Mouse (Mus musculus) C2C12 (cell line): Measurements from ENCODE around the gene Rere. TPM values are rescaled to one million over a fixed set of nuclear protein-coding genes. Genes with fewer than 3 reads are reported as not detected.

Source experiments
- H3K27me3 ChIP-seq: one replicate; pipeline ENCODE4 v1.6.1; 2011; ENCODE audit not compliant: control insufficient read depth, insufficient read depth, insufficient read length
- H3K36me3 ChIP-seq: one replicate; pipeline ENCODE4 v1.6.1; 2011; ENCODE audit not compliant: control insufficient read depth, insufficient read depth
- H3K4me3 ChIP-seq: one replicate; pipeline ENCODE4 v1.5.1; 2011; ENCODE audit warnings: mild to moderate bottlenecking, control low read depth; ENCODE audit not compliant: poor library complexity, insufficient read depth, severe bottlenecking
- H3K79me2 ChIP-seq: one replicate; pipeline ENCODE4 v1.6.1; 2011; ENCODE audit not compliant: control insufficient read depth, insufficient read depth
- H3K79me3 ChIP-seq: one replicate; pipeline ENCODE4 v1.6.1; 2011; ENCODE audit warnings: low read depth, control low read depth
- H3ac ChIP-seq: one replicate; pipeline ENCODE3; 2011; ENCODE audit warnings: low read depth; ENCODE audit not compliant: control insufficient read depth, insufficient read length
- CEBPB ChIP-seq: IDR thresholded peaks from one replicate; pipeline ENCODE4 v1.6.1; 2011; ENCODE audit warnings: low read depth, mild to moderate bottlenecking, control low read depth, moderate library complexity
- CTCF ChIP-seq: IDR thresholded peaks from one replicate; pipeline ENCODE4 v1.5.1; 2011; ENCODE audit not compliant: control insufficient read depth, insufficient read depth, insufficient read length
- FOSL1 ChIP-seq: IDR thresholded peaks from one replicate; pipeline ENCODE4 v1.8.0; 2011; ENCODE audit warnings: mild to moderate bottlenecking, low read length; ENCODE audit not compliant: poor library complexity, insufficient read depth, severe bottlenecking
- MAX ChIP-seq: IDR thresholded peaks from one replicate; pipeline ENCODE4 v1.6.1; 2011; ENCODE audit warnings: mild to moderate bottlenecking, control low read depth
- MYOD1 ChIP-seq: IDR thresholded peaks from one replicate; pipeline ENCODE4 v1.6.1; 2011; ENCODE audit warnings: low read depth; ENCODE audit not compliant: control insufficient read depth, insufficient read length
- MYOG ChIP-seq: IDR thresholded peaks from one replicate; pipeline ENCODE4 v1.6.1; 2011; ENCODE audit not compliant: control insufficient read depth, insufficient read length; ENCODE audit errors: extremely low read depth
- USF1 ChIP-seq: IDR thresholded peaks from one replicate; pipeline ENCODE4 v1.6.1; 2011; ENCODE audit warnings: low read depth, mild to moderate bottlenecking, control low read depth, moderate library complexity
- polyA plus RNA-seq: library from polyadenylated mRNA; unstranded; fragments of >200 nt; fragmentation: generic; extraction: Trizol; gene quantifications from one replicate; pipeline ENCODE4 v1.2.1, GENCODE M21; 2012; ENCODE audit warnings: missing spikeins

Rere gene
- polyA plus RNA-seq, 1 experiment: 27.1 TPM

DNA sequence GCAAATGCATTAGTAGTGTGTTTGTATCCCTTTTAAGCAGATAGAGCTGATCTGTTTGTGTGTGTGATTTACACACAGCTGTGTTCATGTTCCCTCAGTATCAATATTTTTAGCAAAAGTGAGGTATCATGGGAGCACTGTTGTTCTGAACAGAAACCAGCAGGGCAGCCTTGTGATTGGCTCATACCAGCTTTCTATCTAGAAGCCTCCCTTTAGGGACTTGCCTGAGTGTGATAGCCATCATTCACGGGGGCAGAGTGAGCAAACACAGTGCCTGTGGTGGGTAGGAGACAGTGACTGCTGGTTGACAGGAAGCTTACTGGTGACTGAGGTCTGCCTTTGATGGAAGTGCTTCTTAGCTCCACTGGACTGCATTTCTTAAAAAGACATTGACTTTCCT lies 276.5 kb downstream of the Rere start:
- Histone ChIP-seq H3K36me3 (peaks cover 6% of the 10 kb centered on the region), H3K4me3 (no peak overlapping the region), H3K79me3 (peaks cover 3% of the 10 kb centered on the region), H3ac (no peak overlapping the region), H3K79me2 (no peaks in the 10 kb centered on the region), H3K27me3 (no peaks in the 10 kb centered on the region)
- TF ChIP-seq MYOD1 (no peak), MYOG (no peak)

DNA sequence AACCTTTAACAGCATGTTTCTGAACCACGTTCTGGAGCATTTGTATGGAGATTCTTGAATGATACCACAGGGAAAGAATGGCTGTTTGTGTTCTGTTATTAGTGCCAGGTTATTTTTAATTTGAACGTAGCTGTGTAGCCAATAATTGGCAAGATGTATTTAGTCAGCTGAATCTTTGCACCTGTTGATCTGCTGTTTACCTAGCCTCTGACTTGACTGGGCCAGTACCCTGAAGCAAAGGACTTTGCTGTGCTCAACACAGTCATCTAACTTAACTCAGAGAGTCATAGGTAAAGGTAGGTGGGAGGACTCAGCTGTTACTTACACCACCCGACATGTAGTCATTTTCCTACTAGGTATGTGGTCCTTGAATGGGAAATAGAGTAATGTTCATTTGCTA lies 278.1 kb downstream of the Rere start:
- TF ChIP-seq FOSL1: no peak
- peaks cover under 1% of the 10 kb centered on the region for H3K36me3 ChIP-seq
- no peak overlapping the region for H3K4me3 ChIP-seq
- no peaks in the 10 kb centered on the region for H3K27me3 ChIP-seq
- H3K79me3 ChIP-seq: peaks cover 2% of the 10 kb centered on the region
- H3K79me2 ChIP-seq: no peaks in the 10 kb centered on the region
- no peak overlapping the region for H3ac ChIP-seq

DNA sequence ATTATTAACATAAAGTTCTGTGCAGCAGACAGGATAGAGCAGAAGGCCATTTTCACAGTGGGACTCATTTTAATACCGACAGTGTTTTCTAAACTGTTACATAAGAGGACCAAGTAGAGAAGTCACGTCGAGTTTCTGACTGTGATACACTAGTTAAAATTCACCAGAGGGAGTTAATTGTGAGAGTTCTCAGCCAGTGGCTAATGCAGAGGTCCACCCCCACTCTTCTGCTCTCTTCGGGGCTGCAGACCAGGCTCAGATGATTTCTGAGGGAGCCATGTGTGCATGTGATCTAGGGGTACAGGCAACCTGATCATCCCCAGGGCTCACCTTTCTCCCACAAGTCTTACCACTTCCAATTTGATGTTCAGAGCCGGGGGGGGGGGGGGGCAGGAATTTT lies 281.8 kb downstream of the Rere start:
- no peaks in the 10 kb centered on the region for H3K79me2 ChIP-seq
- no peaks in the 10 kb centered on the region for H3K36me3 ChIP-seq
- no peak overlapping the region for H3ac ChIP-seq
- no peaks in the 10 kb centered on the region for H3K79me3 ChIP-seq
- no peak overlapping the region for H3K4me3 ChIP-seq
- TF ChIP-seq USF1 (no peak), FOSL1 (no peak), MYOD1 (no peak), CTCF (no peak), MAX (no peak), MYOG (no peak)
- H3K27me3 ChIP-seq: no peaks in the 10 kb centered on the region

DNA sequence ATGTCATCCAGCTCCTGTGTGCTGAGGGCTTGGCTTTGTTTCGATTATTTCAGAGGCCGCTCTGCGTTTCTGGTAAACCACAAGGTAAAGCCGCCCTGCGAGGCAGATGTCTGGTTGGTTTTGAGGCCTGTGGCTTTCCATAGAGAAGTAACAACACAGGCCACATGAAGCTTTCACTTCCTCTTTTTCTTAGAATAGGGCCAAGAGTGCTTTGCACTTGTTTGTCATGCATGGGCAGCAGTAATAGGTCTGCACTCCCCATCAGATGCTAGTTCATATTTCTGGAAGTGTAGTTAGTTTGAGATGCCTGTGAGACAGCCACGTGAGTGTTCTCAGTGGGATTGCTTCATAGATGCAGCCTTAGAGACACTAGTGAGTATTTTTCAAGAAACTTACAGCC lies 284.7 kb downstream of the Rere start:
- Histone ChIP-seq H3K27me3 (no peaks in the 10 kb centered on the region), H3K4me3 (no peak overlapping the region)
- TF ChIP-seq MYOD1 (no peak), CTCF (no peak), FOSL1 (no peak), CEBPB (no peak), USF1 (no peak), MYOG (no peak), MAX (no peak)

DNA sequence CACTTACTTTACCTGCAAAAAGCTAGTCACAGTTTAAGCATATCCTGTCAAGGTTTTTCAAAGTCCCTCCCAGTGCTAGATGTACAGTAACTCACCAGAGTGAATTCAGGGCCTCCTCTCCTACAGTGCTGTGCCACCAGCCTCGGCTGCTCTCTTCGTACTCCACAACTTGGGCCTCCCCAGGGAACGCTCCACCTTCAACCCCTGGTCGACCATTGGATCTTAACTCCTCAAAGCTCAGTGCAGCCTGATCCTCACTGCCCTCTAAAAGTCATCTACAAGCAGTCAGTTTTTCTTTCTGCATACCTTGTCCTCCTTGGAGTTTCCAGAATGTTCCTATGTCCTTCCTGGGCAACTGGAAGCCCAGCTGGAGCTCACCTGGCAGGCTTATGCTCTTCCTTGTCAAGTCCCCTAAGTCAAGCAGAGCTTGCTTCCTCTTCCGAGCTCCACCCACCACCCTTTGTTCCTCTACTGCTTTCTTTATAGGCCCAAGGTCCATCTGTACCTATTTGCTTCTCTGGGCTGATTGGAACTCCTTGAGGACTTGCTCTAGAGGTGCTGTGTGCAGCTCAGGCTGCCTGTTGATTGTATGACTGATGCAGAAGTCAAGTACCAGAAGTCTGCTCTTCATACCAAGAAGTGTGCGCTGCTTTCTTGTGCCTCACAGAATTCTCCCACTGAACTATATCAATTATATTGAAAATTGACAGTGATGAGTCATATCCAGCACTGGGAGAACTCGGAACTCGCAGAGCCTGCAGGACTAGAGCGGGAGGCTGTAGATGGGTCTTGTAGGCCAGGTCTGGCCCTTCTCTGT lies 287.1 kb downstream of the Rere start:
- no peak for TF ChIP-seq MAX
- TF ChIP-seq CEBPB: no peak
- no peak for TF ChIP-seq CTCF
- TF ChIP-seq MYOD1: no peak
- no peak for TF ChIP-seq USF1
- TF ChIP-seq MYOG: no peak
- no peak for TF ChIP-seq FOSL1
- Histone ChIP-seq H3K36me3 (peaks cover 18% of the 10 kb centered on the region), H3K79me3 (peaks cover 24% of the 10 kb centered on the region), H3ac (peak overlapping the region; percentile 99), H3K27me3 (no peaks in the 10 kb centered on the region), H3K4me3 (peak overlapping the region; percentile 86), H3K79me2 (peaks cover 41% of the 10 kb centered on the region)

More for the DNA sequence above, 284.7 kb downstream of the Rere start:
- Histone ChIP-seq H3K36me3 (no peaks in the 10 kb centered on the region), H3ac (no peak overlapping the region), H3K79me3 (peaks cover 10% of the 10 kb centered on the region), H3K79me2 (peaks cover 19% of the 10 kb centered on the region)

DNA sequence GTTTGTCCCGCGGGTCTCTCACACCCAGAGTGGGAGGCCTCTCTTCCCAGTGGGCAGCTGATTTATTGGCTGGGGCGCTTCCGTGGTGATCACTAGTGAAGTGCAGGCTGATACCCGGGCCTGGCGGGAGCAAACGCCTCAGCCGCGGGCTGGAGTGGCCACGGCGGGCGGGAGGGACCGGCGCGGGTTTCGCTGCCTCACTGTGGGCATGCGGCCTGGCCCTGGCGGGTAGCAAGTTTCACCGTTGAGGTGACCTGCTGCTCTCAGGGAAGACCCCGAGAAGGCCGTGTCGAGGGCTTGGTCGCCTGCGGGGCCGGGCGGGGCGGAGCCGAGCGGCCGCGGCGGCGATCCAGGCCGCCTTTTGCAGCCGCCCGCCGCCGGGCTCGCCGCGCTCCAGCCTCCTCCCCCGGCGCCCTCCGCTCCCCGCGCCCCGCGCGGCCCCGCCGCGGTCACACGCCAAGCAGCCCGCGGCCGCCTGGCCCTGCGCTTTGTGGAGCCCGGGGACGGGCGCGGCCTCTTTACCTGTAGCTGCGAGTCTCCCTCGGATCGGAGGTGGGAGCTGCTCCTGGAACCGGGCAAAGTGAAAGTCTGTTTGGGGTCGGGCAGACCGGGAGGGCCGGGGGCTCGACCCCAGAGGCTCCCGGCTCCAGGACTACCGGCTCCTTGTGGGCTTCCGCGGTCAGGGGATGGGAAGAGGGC lies 287.8 kb downstream of the Rere start:
- Histone ChIP-seq H3K36me3 (peaks cover 22% of the 10 kb centered on the region), H3K27me3 (no peaks in the 10 kb centered on the region), H3ac (peak overlapping the region; percentile 99), H3K79me2 (peaks cover 48% of the 10 kb centered on the region), H3K4me3 (peak overlapping the region; percentile 86), H3K79me3 (peaks cover 26% of the 10 kb centered on the region)
- TF ChIP-seq MAX (no peak), CTCF (no peak), USF1 (no peak), FOSL1 (no peak), MYOD1 (no peak), CEBPB (no peak), MYOG (no peak)
